Mouse (Mus musculus) midbrain, embryonic 10.5 days (tissue): ENCODE measurements around the gene Slc23a2. TPM values are rescaled to one million over a fixed set of nuclear protein-coding genes. Genes with fewer than 3 reads are reported as not detected.

Experiments
- DNase-seq: peaks from one replicate; pipeline ENCODE4 v3.0.0-alpha.2; 2017; ENCODE audit warnings: low spot score
- H3K27ac ChIP-seq: fragments of 300-500 bp; sonication (generic); replicated peaks from 2 replicates; pipeline ENCODE4 v1.5.1; 2016; ENCODE audit warnings: mild to moderate bottlenecking
- H3K27me3 ChIP-seq: fragments of 300-500 bp; sonication (generic); 2 replicates; pipeline ENCODE4 v1.6.1; 2016; ENCODE audit warnings: low read depth, mild to moderate bottlenecking; ENCODE audit not compliant: poor library complexity, severe bottlenecking
- H3K36me3 ChIP-seq: fragments of 300-500 bp; sonication (generic); 2 replicates; pipeline ENCODE4 v1.6.1; 2016; ENCODE audit warnings: mild to moderate bottlenecking, moderate library complexity
- H3K4me1 ChIP-seq: fragments of 300-500 bp; sonication (generic); 2 replicates; pipeline ENCODE4 v1.6.1; 2016
- H3K4me3 ChIP-seq: fragments of 300-500 bp; sonication (generic); 2 replicates; pipeline ENCODE4 v1.5.1; 2016; ENCODE audit warnings: mild to moderate bottlenecking, moderate library complexity
- H3K9me3 ChIP-seq: fragments of 300-500 bp; sonication (generic); replicated peaks from 2 replicates; pipeline ENCODE4 v1.6.1; 2016; ENCODE audit warnings: mild to moderate bottlenecking
- WGBS: fragments of 180-500 bp; shearing (Covaris S2); methylation state at CpG from one replicate; pipeline ENCODE4 v1.1.7; 2016; 5-methylcytosine and 5-hydroxymethylcytosine counted together
- polyA plus RNA-seq: library from polyadenylated mRNA; unstranded; fragments of >200 nt; fragmentation: Nextera tagmentation; extraction: Ambion mirVana; gene quantifications from 2 replicates; pipeline ENCODE4 v1.2.1, GENCODE M21; 2016

Gene Slc23a2
- polyA plus RNA-seq, 1 experiment from 2014 or later: 8.8 TPM

DNA sequence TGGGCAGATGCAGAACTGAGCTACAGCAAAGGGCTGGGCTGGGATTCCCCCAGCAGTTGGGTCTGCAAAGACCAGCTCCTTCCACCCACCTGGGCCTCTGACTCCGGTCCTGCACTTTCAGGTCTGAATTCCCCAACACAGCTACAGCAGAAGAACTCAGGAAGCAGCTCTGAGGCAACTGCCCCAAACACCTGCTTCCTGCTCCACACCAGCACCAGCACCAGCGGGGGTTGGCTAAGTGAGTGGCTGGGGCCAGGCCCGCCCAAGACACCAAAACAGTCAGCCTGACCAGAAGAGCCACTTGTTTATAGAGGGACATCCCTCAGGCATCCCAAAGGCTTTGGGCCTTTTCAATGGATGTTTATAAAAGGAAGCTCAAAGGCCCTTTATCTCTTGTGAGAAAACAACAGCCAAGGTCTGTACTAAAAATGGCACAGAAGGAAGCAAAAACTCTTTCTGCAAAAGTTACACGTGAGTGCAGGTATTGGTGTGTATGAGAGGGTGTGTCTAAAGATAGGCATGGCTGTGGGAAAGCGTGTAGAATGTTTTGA, 123.8 kb downstream of the Slc23a2 start:
- 69% methylated on average over 5 of the region's 5 CpGs for WGBS
- Histone ChIP-seq H3K27ac (peak overlapping the region; percentile 10; the same call in 1 of the 2 replicates), H3K9me3 (no peaks in the 10 kb centered on the region), H3K36me3 (peaks cover 50% of the 10 kb centered on the region), H3K27me3 (no peaks in the 10 kb centered on the region), H3K4me1 (peaks cover 18% of the 10 kb centered on the region), H3K4me3 (no peak overlapping the region)
- DNase-seq: no peak

GRCm38 (mm10) chr2:132020420-132020819, 124.5 kb downstream of the Slc23a2 start:
- Histone ChIP-seq H3K4me1 (peaks cover 18% of the 10 kb centered on the region), H3K27ac (peak overlapping the region; percentile 10; the same call in 1 of the 2 replicates), H3K4me3 (no peak overlapping the region), H3K9me3 (no peaks in the 10 kb centered on the region), H3K36me3 (peaks cover 44% of the 10 kb centered on the region), H3K27me3 (no peaks in the 10 kb centered on the region)
- DNase-seq: no peak
- 90% methylated on average over 7 of the region's 7 CpGs for WGBS

- peaks cover 38% of the 10 kb centered on the region for H3K36me3 ChIP-seq
- 86% methylated on average over 3 of the region's 3 CpGs for WGBS
- no peak overlapping the region for H3K4me3 ChIP-seq
- H3K27ac ChIP-seq: no peak overlapping the region
- H3K27me3 ChIP-seq: no peaks in the 10 kb centered on the region
- DNase-seq: no peak
- peaks cover 18% of the 10 kb centered on the region for H3K4me1 ChIP-seq
- H3K9me3 ChIP-seq: no peaks in the 10 kb centered on the region
Measured at GRCm38 (mm10) chr2:132019372-132019811, 125.5 kb downstream of the Slc23a2 start.

GRCm38 (mm10) chr2:132018156-132018555, 126.8 kb downstream of the Slc23a2 start:
- H3K4me3 ChIP-seq: no peak overlapping the region
- H3K4me1 ChIP-seq: peaks cover 18% of the 10 kb centered on the region
- H3K9me3 ChIP-seq: no peaks in the 10 kb centered on the region
- 72% methylated on average over 4 of the region's 4 CpGs for WGBS
- H3K27me3 ChIP-seq: no peaks in the 10 kb centered on the region
- H3K36me3 ChIP-seq: peaks cover 36% of the 10 kb centered on the region
- DNase-seq: no peak
- no peak overlapping the region for H3K27ac ChIP-seq

GRCm38 (mm10) chr2:132017611-132018010, 127.3 kb downstream of the Slc23a2 start:
- H3K27me3 ChIP-seq: no peaks in the 10 kb centered on the region
- no peaks in the 10 kb centered on the region for H3K9me3 ChIP-seq
- peaks cover 18% of the 10 kb centered on the region for H3K4me1 ChIP-seq
- WGBS: 49% methylated on average over 7 of the region's 7 CpGs
- peaks cover 38% of the 10 kb centered on the region for H3K36me3 ChIP-seq
- H3K4me3 ChIP-seq: no peak overlapping the region
- H3K27ac ChIP-seq: 0 out of 2 replicates have a peak overlapping the region, but pooled peaks have one; percentile 3
- DNase-seq: no peak

DNA sequence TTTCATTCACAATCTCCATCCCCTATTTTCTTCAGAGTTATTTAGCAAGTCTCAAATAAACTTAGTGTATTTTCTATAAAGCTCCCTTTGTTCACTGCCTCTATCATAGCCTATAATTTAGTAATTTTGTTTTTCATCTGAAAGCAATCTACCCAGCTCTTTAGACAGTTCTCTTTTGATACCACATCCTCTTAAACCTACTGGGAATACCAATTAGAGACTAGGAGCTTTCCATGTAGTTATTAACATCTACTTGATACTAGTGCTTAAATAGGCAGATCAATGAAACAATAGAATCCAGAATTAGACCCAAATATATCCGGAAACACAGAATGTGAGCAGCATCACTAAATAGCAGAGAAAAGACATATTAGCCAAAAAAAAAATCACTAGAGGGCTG, 128.9 kb downstream of the Slc23a2 start:
- Histone ChIP-seq H3K4me3 (no peak overlapping the region), H3K9me3 (no peaks in the 10 kb centered on the region), H3K4me1 (peaks cover 13% of the 10 kb centered on the region), H3K27me3 (no peaks in the 10 kb centered on the region), H3K27ac (no peak overlapping the region), H3K36me3 (peaks cover 43% of the 10 kb centered on the region)
- no peak for DNase-seq
- WGBS: 93% methylated on average over 1 of the region's 1 CpGs

DNA sequence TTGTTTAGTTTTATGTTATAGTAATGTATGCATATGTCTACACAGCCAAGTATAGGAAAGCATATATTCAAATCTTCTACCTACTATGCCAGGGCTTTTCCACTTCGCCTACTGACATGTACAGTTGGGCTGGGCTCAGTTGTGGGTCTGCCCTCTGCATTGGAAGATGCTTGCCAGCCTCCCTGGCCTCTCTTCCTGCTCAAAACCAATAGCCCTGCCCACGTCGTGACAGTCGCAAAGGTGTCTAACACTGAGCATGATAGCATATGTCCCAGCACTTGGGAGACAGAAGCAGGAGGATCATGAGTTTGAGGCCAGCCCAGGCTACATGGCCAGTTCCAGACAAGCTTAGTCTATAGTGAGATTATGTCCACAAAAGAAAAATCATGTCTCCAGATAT, 131.8 kb downstream of the Slc23a2 start:
- no peak overlapping the region for H3K27ac ChIP-seq
- no peaks in the 10 kb centered on the region for H3K9me3 ChIP-seq
- no peak for DNase-seq
- peaks cover 8% of the 10 kb centered on the region for H3K4me1 ChIP-seq
- H3K36me3 ChIP-seq: peaks cover 53% of the 10 kb centered on the region
- H3K4me3 ChIP-seq: no peak overlapping the region
- no peaks in the 10 kb centered on the region for H3K27me3 ChIP-seq
- WGBS: 93% methylated on average over 4 of the region's 4 CpGs

- 97% methylated on average over 2 of the region's 2 CpGs for WGBS
- Histone ChIP-seq H3K4me3 (no peak overlapping the region), H3K9me3 (no peaks in the 10 kb centered on the region), H3K36me3 (peaks cover 69% of the 10 kb centered on the region), H3K4me1 (peaks cover 5% of the 10 kb centered on the region; the same call in 1 of the 2 replicates), H3K27ac (no peak overlapping the region), H3K27me3 (no peaks in the 10 kb centered on the region)
- no peak for DNase-seq
Measured at GRCm38 (mm10) chr2:132010781-132011180, 134.1 kb downstream of the Slc23a2 start.

GRCm38 (mm10) chr2:132008186-132008585, 136.7 kb downstream of the Slc23a2 start:
- H3K4me3 ChIP-seq: no peak overlapping the region
- H3K4me1 ChIP-seq: peaks cover 5% of the 10 kb centered on the region; the same call in 1 of the 2 replicates
- H3K9me3 ChIP-seq: no peaks in the 10 kb centered on the region
- H3K27me3 ChIP-seq: no peaks in the 10 kb centered on the region
- WGBS: 74% methylated on average over 4 of the region's 4 CpGs
- no peak for DNase-seq
- no peak overlapping the region for H3K27ac ChIP-seq
- peaks cover 95% of the 10 kb centered on the region for H3K36me3 ChIP-seq

DNA sequence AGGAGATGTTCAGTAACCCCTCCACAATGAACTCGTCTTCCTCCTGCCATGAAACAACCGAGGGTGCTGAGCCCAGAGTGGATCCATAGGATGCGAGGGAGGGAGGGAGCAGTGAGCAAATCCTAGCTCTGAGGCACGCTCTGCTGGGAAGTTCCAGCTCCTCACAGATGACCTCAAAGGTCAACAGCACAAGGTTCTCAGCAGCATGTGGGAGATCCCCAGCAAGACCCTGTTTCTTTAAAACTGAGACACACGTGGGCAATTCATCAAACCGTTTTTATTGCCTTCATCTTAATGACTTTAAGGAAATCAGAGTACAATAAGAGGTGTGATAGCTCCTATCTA, 137.5 kb downstream of the Slc23a2 start:
- Histone ChIP-seq H3K4me3 (no peak overlapping the region), H3K27ac (no peak overlapping the region), H3K36me3 (peaks cover 98% of the 10 kb centered on the region), H3K27me3 (no peaks in the 10 kb centered on the region), H3K9me3 (no peaks in the 10 kb centered on the region), H3K4me1 (peaks cover 5% of the 10 kb centered on the region; the same call in 1 of the 2 replicates)
- 43% methylated on average over 6 of the region's 6 CpGs for WGBS
- no peak for DNase-seq

GRCm38 (mm10) chr2:132006561-132007474, 138.1 kb downstream of the Slc23a2 start:
- no peaks in the 10 kb centered on the region for H3K9me3 ChIP-seq
- H3K4me3 ChIP-seq: no peak overlapping the region
- WGBS: 87% methylated on average over 18 of the region's 18 CpGs
- H3K4me1 ChIP-seq: peaks cover 5% of the 10 kb centered on the region; the same call in 1 of the 2 replicates
- H3K27me3 ChIP-seq: no peaks in the 10 kb centered on the region
- no peak for DNase-seq
- H3K27ac ChIP-seq: 0 out of 2 replicates have a peak overlapping the region, but pooled peaks have one; percentile 34
- peaks cover 98% of the 10 kb centered on the region for H3K36me3 ChIP-seq

DNA sequence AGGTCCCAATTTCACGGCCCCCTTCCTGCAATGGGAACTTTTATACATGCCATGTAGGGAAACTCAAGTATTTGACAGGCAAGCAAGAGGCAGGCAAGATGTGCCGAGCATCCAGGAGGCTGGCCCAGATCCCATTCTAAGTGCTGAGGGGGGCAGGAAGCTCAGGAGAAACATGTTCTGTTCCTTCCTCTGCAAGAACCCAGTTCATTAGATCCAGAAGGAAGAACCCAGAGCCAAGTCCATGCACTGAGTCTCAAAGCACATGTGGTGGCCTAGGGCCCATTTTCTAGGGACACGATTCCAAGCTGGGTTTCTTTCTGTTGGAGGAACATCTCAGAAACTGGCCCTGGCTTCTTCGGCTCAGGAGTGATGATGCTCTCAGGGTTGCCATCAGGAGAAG, 139.5 kb downstream of the Slc23a2 start:
- H3K4me3 ChIP-seq: no peak overlapping the region
- peaks cover 98% of the 10 kb centered on the region for H3K36me3 ChIP-seq
- H3K9me3 ChIP-seq: no peaks in the 10 kb centered on the region
- 88% methylated on average over 4 of the region's 4 CpGs for WGBS
- H3K4me1 ChIP-seq: peaks cover 5% of the 10 kb centered on the region; the same call in 1 of the 2 replicates
- no peak overlapping the region for H3K27ac ChIP-seq
- no peak for DNase-seq
- H3K27me3 ChIP-seq: no peaks in the 10 kb centered on the region
